Mouse (Mus musculus) MEL (cell line): ENCODE results near the gene Olfr67.

Experiments
- CTCF ChIP-seq, 3 experiments: IDR thresholded peaks in 2 of 3; conservative IDR thresholded peaks in 1 of 3; 2 replicates each; pipeline ENCODE4 v1.5.1; 2011 to 2012; ENCODE audit warnings: low read length in 3 of 3, low read depth in 2 of 3, mild to moderate bottlenecking in 2 of 3, improper control_type of control experiment in 1 of 3, inconsistent platforms in 1 of 3, mixed read lengths in 1 of 3, moderate library complexity in 1 of 3; ENCODE audit not compliant: control insufficient read depth in 1 of 3, insufficient read depth in 1 of 3, poor library complexity in 1 of 3, severe bottlenecking in 1 of 3
- GABPA ChIP-seq: IDR thresholded peaks from 2 replicates; pipeline ENCODE4 v1.6.1; 2012; ENCODE audit warnings: low read depth, mild to moderate bottlenecking, inconsistent platforms, low read length, improper control_type of control experiment, moderate library complexity
- MAX ChIP-seq: IDR thresholded peaks from 2 replicates; pipeline ENCODE4 v1.6.1; 2011; ENCODE audit warnings: low read length, improper control_type of control experiment
- POLR2AphosphoS5 ChIP-seq: IDR thresholded peaks from 2 replicates; pipeline ENCODE4 v1.6.1; 2012; ENCODE audit warnings: low read depth, borderline replicate concordance, mild to moderate bottlenecking, inconsistent platforms, low read length, moderate library complexity, mixed read lengths
- SIN3A ChIP-seq: IDR thresholded peaks from 2 replicates; pipeline ENCODE4 v1.6.1; 2012; ENCODE audit warnings: low read length, improper control_type of control experiment, inconsistent platforms
- TAL1 ChIP-seq: IDR thresholded peaks from 2 replicates; pipeline ENCODE4 v1.6.1; 2012; ENCODE audit warnings: mild to moderate bottlenecking, inconsistent platforms, low read length, moderate library complexity, mixed read lengths

DNA sequence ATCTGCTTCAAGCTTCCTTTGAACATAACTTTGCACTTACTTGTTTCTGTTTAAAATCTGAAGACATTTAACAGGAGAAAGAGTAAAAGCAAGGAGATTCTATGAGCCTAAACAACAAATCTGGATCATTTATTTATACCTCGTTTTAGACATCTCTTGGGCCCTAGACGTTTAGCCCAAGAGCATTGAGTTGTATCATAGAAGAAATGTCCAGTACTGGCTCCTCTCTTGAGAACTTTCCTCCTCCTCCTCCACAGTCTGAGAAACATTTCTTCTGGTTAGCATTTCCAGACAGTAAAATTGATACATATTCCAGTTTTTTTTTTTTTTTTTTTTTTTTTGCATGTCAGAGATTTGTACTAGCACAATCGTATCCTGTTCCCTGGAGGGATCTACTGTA, at the start of gene Olfr67:
- TF ChIP-seq SIN3A (no peak), CTCF (IDR thresholded peaks at IDR 0.05 in 2 of 3, conservative IDR thresholded peaks at IDR 0.05 in 1 of 3; ENCODE audit: control insufficient read depth in 1 of 3, insufficient read depth in 1 of 3, low read depth in 2 of 3, low read length in 3 of 3, poor library complexity in 1 of 3, severe bottlenecking in 1 of 3) (no peak), POLR2AphosphoS5 (no peak), MAX (no peak), TAL1 (no peak), GABPA (no peak)
